Mouse (Mus musculus): ENCODE data around the gene Cfap206.
A peak's percentile ranks its signal among the peaks of the same experiment; 100 is the strongest.
"Not testable (repeated sequence)": the region's sequence is repeated elsewhere in the genome, so short reads cannot be mapped to it uniquely, and the experiment has no call there.

Cfap206 gene

GRCm38 (mm10) chr4:34729851-34730341 is at the start of gene Cfap206:
TSS of gene Cfap206 (minus strand) at chr4:34730206.
- DNase-seq (ENCODE audit: low spot score) = no peak

GRCm38 (mm10) chr4:34777677-34778527 is 47.9 kb upstream of the Cfap206 start, which contains the start of gene Smim8:
TSS of gene Smim8 (minus strand) at chr4:34778423.
- peak; percentile 76 for DNase-seq (ENCODE audit: low spot score)

GRCm38 (mm10) chr4:34771652-34772371 is 41.8 kb upstream of the Cfap206 start:
- no peak for DNase-seq (ENCODE audit: low spot score)

GRCm38 (mm10) chr4:34756163-34756562 is 26.2 kb upstream of the Cfap206 start, which contains the start of gene Gm136:
TSS of gene Gm136 (minus strand) at chr4:34756263.
- DNase-seq (ENCODE audit: low spot score) = no peak

GRCm38 (mm10) chr4:34749236-34749635 is 19.2 kb upstream of the Cfap206 start:
- no peak for DNase-seq (ENCODE audit: low spot score)

GRCm38 (mm10) chr4:34734461-34734860 is 4.5 kb upstream of the Cfap206 start:
- DNase-seq (ENCODE audit: low spot score) = no peak

GRCm38 (mm10) chr4:34733415-34733814 is 3.4 kb upstream of the Cfap206 start:
- DNase-seq (ENCODE audit: low spot score) = not testable (repeated sequence)

- DNase-seq (ENCODE audit: low spot score) = not testable (repeated sequence)
Measured at GRCm38 (mm10) chr4:34725710-34726109, 4.3 kb downstream of the Cfap206 start.

GRCm38 (mm10) chr4:34724306-34724705 is 5.7 kb downstream of the Cfap206 start:
- DNase-seq (ENCODE audit: low spot score) = no peak

- DNase-seq (ENCODE audit: low spot score) = no peak
Measured at GRCm38 (mm10) chr4:34723186-34723585, 6.8 kb downstream of the Cfap206 start.

- DNase-seq (ENCODE audit: low spot score) = no peak
Measured at GRCm38 (mm10) chr4:34720127-34720895, 9.7 kb downstream of the Cfap206 start.

- no peak for DNase-seq (ENCODE audit: low spot score)
Measured at GRCm38 (mm10) chr4:34719421-34719820, 10.6 kb downstream of the Cfap206 start.

GRCm38 (mm10) chr4:34715062-34715461 is 14.9 kb downstream of the Cfap206 start:
- no peak for DNase-seq (ENCODE audit: low spot score)

GRCm38 (mm10) chr4:34708127-34708526 is 21.9 kb downstream of the Cfap206 start:
- no peak for DNase-seq (ENCODE audit: low spot score)

GRCm38 (mm10) chr4:34707248-34707647 is 22.8 kb downstream of the Cfap206 start:
- DNase-seq (ENCODE audit: low spot score) = no peak

GRCm38 (mm10) chr4:34703029-34703428 is 27.0 kb downstream of the Cfap206 start:
- DNase-seq (ENCODE audit: low spot score) = no peak

- no peak for DNase-seq (ENCODE audit: low spot score)
Measured at GRCm38 (mm10) chr4:34702231-34702630, 27.8 kb downstream of the Cfap206 start.

GRCm38 (mm10) chr4:34701528-34701927 is 28.5 kb downstream of the Cfap206 start:
- no peak for DNase-seq (ENCODE audit: low spot score)

GRCm38 (mm10) chr4:34688021-34688420 is 42.0 kb downstream of the Cfap206 start:
- no peak for DNase-seq (ENCODE audit: low spot score)

- DNase-seq (ENCODE audit: low spot score) = peak; percentile 89
Measured at GRCm38 (mm10) chr4:34686874-34687567, 43.0 kb downstream of the Cfap206 start, which contains the start of gene Slc35a1. TSS of gene Slc35a1 (minus strand) at chr4:34687438.

- DNase-seq (ENCODE audit: low spot score) = no peak
Measured at GRCm38 (mm10) chr4:34680530-34680929, 49.5 kb downstream of the Cfap206 start.

All from left cerebral cortex, adult 11 months (tissue).